Mouse (Mus musculus): ENCODE data around the gene Gm40193. TPM values are rescaled to one million over a fixed set of nuclear protein-coding genes. Genes with fewer than 3 reads are reported as not detected.

Gm40193 gene
- polyA plus RNA-seq, 2 experiments: 1.2 TPM; not detected in 1

GRCm38 (mm10) chr11:70506962-70507515 lies 25.7 kb downstream of the Gm40193 start:
- Histone ChIP-seq H3K4me1 (ENCODE audit: control insufficient read depth, insufficient read depth, low read length) (no peaks in the 10 kb centered on the region; the same call in 1 of the 2 replicates), H3K4me2 (replicated peaks; ENCODE audit: low read depth, low read length, severe bottlenecking) (no peak overlapping the region), H3K9ac (ENCODE audit: low read depth, low read length, severe bottlenecking) (no peak overlapping the region), H3K27me3 (ENCODE audit: control insufficient read depth, insufficient read depth, low read length) (no peaks in the 10 kb centered on the region), H3K36me3 (ENCODE audit: control insufficient read depth, insufficient read depth, low read length) (no peaks in the 10 kb centered on the region), H3K4me3 (replicated peaks; ENCODE audit: low read length) (no peak overlapping the region), H3K9me3 (ENCODE audit: control insufficient read depth, low read length) (no peaks in the 10 kb centered on the region), H3K27ac (replicated peaks; ENCODE audit: low read depth, low read length) (no peak overlapping the region)
- no peak for ATAC-seq (ENCODE audit: low FRiP score, low read depth)
- no peak for DNase-seq (ENCODE audit: low spot score)
- 68% methylated on average over 7 of the region's 7 CpGs for WGBS
- no peak for TF ChIP-seq POLR2A (IDR thresholded peaks at IDR 0.05; ENCODE audit: borderline replicate concordance, extremely low read depth, insufficient read depth, insufficient read length)

GRCm38 (mm10) chr11:70506385-70506784 lies 26.4 kb downstream of the Gm40193 start:
- Histone ChIP-seq H3K9ac (ENCODE audit: low read depth, low read length, severe bottlenecking) (no peak overlapping the region), H3K36me3 (ENCODE audit: control insufficient read depth, insufficient read depth, low read length) (no peaks in the 10 kb centered on the region), H3K9me3 (ENCODE audit: control insufficient read depth, low read length) (no peaks in the 10 kb centered on the region), H3K27ac (replicated peaks; ENCODE audit: low read depth, low read length) (no peak overlapping the region), H3K4me2 (replicated peaks; ENCODE audit: low read depth, low read length, severe bottlenecking) (no peak overlapping the region), H3K4me3 (replicated peaks; ENCODE audit: low read length) (no peak overlapping the region), H3K27me3 (ENCODE audit: control insufficient read depth, insufficient read depth, low read length) (no peaks in the 10 kb centered on the region), H3K4me1 (ENCODE audit: control insufficient read depth, insufficient read depth, low read length) (no peaks in the 10 kb centered on the region; the same call in 1 of the 2 replicates)
- ATAC-seq (ENCODE audit: low FRiP score, low read depth) (no peak), DNase-seq (ENCODE audit: low spot score) (peak; percentile 73)
- WGBS: 26% methylated on average over 4 of the region's 4 CpGs
- TF ChIP-seq POLR2A (IDR thresholded peaks at IDR 0.05; ENCODE audit: borderline replicate concordance, extremely low read depth, insufficient read depth, insufficient read length): no peak

GRCm38 (mm10) chr11:70504970-70505369 lies 27.8 kb downstream of the Gm40193 start, which contains the start of gene Tm4sf5:
Tm4sf5 (plus strand) TSS chr11:70505244.
- no peak within 1 kb of the TSS for H3K27ac ChIP-seq (replicated peaks; ENCODE audit: low read depth, low read length)
- no peak within 1 kb of the TSS for H3K9ac ChIP-seq (ENCODE audit: low read depth, low read length, severe bottlenecking)
- no peaks in the 10 kb centered on the region for H3K9me3 ChIP-seq (ENCODE audit: control insufficient read depth, low read length)
- WGBS: 70% methylated on average over 9 of the region's 9 CpGs
- DNase-seq (ENCODE audit: low spot score): no peak
- no peak within 1 kb of the TSS for H3K4me2 ChIP-seq (replicated peaks; ENCODE audit: low read depth, low read length, severe bottlenecking)
- H3K4me3 ChIP-seq (replicated peaks; ENCODE audit: low read length): no peak within 1 kb of the TSS
- ATAC-seq (ENCODE audit: low FRiP score, low read depth): no peak
- H3K4me1 ChIP-seq (ENCODE audit: control insufficient read depth, insufficient read depth, low read length): no peaks in the 10 kb centered on the region; the same call in 1 of the 2 replicates
- no peaks in the 10 kb centered on the region for H3K27me3 ChIP-seq (ENCODE audit: control insufficient read depth, insufficient read depth, low read length)
- no peak for TF ChIP-seq POLR2A (IDR thresholded peaks at IDR 0.05; ENCODE audit: borderline replicate concordance, extremely low read depth, insufficient read depth, insufficient read length)
- no peaks in the 10 kb centered on the region for H3K36me3 ChIP-seq (ENCODE audit: control insufficient read depth, insufficient read depth, low read length)

GRCm38 (mm10) chr11:70502018-70502417 lies 30.7 kb downstream of the Gm40193 start:
- ATAC-seq (ENCODE audit: low FRiP score, low read depth) (no peak), DNase-seq (ENCODE audit: low spot score) (no peak)
- no peak overlapping the region for H3K27ac ChIP-seq (replicated peaks; ENCODE audit: low read depth, low read length)
- H3K4me3 ChIP-seq (replicated peaks; ENCODE audit: low read length): no peak overlapping the region
- no peaks in the 10 kb centered on the region for H3K27me3 ChIP-seq (ENCODE audit: control insufficient read depth, insufficient read depth, low read length)
- H3K4me2 ChIP-seq (replicated peaks; ENCODE audit: low read depth, low read length, severe bottlenecking): no peak overlapping the region
- H3K36me3 ChIP-seq (ENCODE audit: control insufficient read depth, insufficient read depth, low read length): no peaks in the 10 kb centered on the region
- no peak for TF ChIP-seq POLR2A (IDR thresholded peaks at IDR 0.05; ENCODE audit: borderline replicate concordance, extremely low read depth, insufficient read depth, insufficient read length)
- no peaks in the 10 kb centered on the region for H3K4me1 ChIP-seq (ENCODE audit: control insufficient read depth, insufficient read depth, low read length)
- no peaks in the 10 kb centered on the region for H3K9me3 ChIP-seq (ENCODE audit: control insufficient read depth, low read length)
- no peak overlapping the region for H3K9ac ChIP-seq (ENCODE audit: low read depth, low read length, severe bottlenecking)
- WGBS: 72% methylated on average over 3 of the region's 3 CpGs

GRCm38 (mm10) chr11:70500476-70500812 lies 32.3 kb downstream of the Gm40193 start:
- Histone ChIP-seq H3K4me2 (replicated peaks; ENCODE audit: low read depth, low read length, severe bottlenecking) (no peak overlapping the region), H3K27ac (replicated peaks; ENCODE audit: low read depth, low read length) (no peak overlapping the region), H3K27me3 (ENCODE audit: control insufficient read depth, insufficient read depth, low read length) (no peaks in the 10 kb centered on the region), H3K4me1 (ENCODE audit: control insufficient read depth, insufficient read depth, low read length) (no peaks in the 10 kb centered on the region), H3K4me3 (replicated peaks; ENCODE audit: low read length) (no peak overlapping the region), H3K9ac (ENCODE audit: low read depth, low read length, severe bottlenecking) (no peak overlapping the region), H3K36me3 (ENCODE audit: control insufficient read depth, insufficient read depth, low read length) (no peaks in the 10 kb centered on the region), H3K9me3 (ENCODE audit: control insufficient read depth, low read length) (no peaks in the 10 kb centered on the region)
- no peak for DNase-seq (ENCODE audit: low spot score)
- ATAC-seq (ENCODE audit: low FRiP score, low read depth): no peak
- TF ChIP-seq POLR2A (IDR thresholded peaks at IDR 0.05; ENCODE audit: borderline replicate concordance, extremely low read depth, insufficient read depth, insufficient read length): no peak
- 92% methylated on average over 1 of the region's 1 CpGs for WGBS

All from limb, embryonic 14.5 days (tissue).